Mouse (Mus musculus) liver, adult 2 months (tissue): Measurements from ENCODE around the gene Ccdc170.

Experiments used
- CTCF ChIP-seq: fragments of 200-500 bp; IDR thresholded peaks from 2 replicates; pipeline ENCODE4 v1.5.1; 2011; ENCODE audit warnings: low read depth, low read length, control low read depth
- POLR2A ChIP-seq: fragments of 200-500 bp; IDR thresholded peaks from 2 replicates; pipeline ENCODE4 v1.6.1; 2011; ENCODE audit warnings: low read length, control low read depth; ENCODE audit not compliant: insufficient read depth; ENCODE audit errors: extremely low read depth

DNA sequence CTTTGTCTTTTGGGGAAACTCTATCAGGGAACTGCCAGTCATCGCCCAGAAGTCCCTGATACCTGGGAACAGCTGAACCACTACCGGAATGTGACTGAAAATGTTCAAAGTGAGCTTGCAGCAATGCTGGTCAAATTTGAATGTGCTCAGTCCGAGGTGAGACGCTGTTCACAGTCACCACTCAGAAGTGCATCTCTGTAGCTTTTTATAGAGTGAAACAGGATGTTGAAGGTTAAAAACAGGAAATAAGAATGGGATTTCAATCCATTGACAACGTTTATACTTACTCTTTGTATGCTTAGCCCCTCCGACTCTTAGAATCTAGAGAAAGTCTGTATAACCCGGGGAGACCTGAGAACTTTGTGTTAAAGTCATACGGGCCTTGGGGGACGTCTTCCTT lies 30.4 kb downstream of the Ccdc170 start:
- TF ChIP-seq POLR2A (no peak), CTCF (no peak)
